Mouse (Mus musculus) adipose tissue, adult 10 weeks (tissue): ENCODE data around the gene Eid1. TPM values are rescaled to one million over a fixed set of nuclear protein-coding genes. Genes with fewer than 3 reads are reported as not detected.

Experiments used
- polyA plus RNA-seq: library from polyadenylated mRNA; stranded (reverse); fragments of 350-450 nt; fragmentation: Illumina TruSeq; extraction: RNeasy Lipid Tissue Mini Kit (QIAGEN cat#74804); gene quantifications from one replicate; pipeline ENCODE4 v1.2.3, GENCODE M21; 2014; ENCODE audit warnings: low read depth, low replicate concordance

Eid1 gene
- 105 TPM for polyA plus RNA-seq

DNA sequence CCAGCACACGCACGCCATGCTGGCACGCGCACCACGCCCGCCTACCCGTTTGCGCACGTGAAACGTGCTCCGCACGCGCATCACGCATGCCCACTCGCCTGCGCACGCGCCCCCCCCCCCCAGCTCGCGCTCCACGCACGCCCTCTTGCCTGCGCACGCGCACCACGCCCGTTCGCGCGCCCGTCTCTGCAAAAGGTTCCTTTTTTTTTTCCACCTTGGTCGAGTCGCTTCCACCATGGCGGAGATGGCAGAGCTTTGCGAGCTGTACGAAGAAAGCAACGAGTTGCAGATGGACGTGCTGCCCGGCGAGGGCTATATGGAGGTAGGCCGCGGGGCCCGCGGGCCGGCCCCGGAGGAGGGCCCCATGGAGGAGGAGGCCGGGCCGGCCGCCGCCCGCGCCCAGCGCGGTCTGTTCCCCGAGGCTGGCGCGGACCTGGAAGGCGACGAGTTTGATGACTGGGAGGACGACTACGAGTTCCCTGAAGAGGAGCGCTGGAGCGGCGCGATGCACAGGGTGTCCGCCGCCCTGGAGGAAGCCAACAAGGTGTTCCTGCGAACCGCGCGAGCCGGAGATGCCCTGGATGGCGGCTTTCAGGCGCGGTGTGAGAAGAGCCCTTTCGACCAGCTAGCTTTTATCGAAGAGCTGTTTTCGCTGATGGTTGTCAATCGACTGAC is at the start of gene Eid1:
TSS of gene Eid1 (plus strand) at position 139 of the 675 bp plus-strand sequence.

DNA sequence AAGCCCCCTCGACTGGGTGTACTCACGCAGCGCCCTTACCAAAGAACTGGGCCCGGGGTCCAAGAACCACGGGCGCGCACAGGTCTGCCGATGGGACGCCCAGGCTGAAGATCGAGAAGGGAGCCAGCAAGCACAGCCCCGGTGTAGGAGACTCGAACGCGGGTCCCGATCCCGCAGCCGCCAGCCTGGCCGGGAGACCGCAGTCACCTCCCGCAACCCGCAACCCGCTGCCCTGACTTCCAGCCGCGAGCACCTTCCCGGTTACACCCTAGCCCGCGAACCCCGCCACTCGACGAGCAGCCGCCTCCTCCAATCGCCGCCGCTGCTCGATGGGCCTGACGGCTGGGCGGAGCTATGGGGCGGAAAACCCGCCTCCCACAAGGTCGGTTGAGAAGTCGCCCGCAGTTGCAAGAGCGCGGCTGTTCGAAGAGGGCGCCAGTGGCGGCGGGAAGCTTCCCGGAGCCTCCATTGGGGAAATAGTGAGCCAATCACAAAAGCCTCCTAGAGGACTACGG is 48.0 kb upstream of the Eid1 start, which contains the start of gene Cep152:
TSS of gene Cep152 (minus strand) at position 277 of the 515 bp plus-strand sequence.

DNA sequence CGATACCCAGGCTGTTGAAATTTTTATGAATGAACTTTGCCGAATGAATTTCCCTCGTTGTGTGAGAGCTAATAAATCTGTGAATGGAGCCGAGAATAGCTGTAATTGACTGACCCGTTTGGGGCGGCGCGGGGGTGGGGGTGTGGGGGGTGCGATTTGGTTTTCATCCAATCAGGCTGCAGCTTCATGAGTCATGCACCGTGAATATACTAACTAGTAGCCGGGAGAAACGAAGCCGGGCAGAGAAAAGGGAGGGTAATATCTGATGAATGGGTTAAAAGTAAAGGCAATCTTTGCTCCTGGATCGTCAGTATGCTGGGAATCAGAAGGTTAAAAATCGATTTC is 51.2 kb downstream of the Eid1 start, which contains the start of gene Shc4:
TSS of gene Shc4 (minus strand) at position 63 of the 345 bp plus-strand sequence.

Other genes with a start within 250 kb of the Eid1 start
- 0.14 TPM for gene Gm9913, start 168.0 kb upstream of the Eid1 start, polyA plus RNA-seq
- 34.5 TPM for gene Fbn1, start 165.1 kb upstream of the Eid1 start, polyA plus RNA-seq
- gene Cep152, start 48.0 kb upstream of the Eid1 start, polyA plus RNA-seq: 2.2 TPM
- gene Shc4, start 51.1 kb downstream of the Eid1 start, polyA plus RNA-seq: 16.7 TPM
- 44.8 TPM for gene Secisbp2l, start 109.8 kb downstream of the Eid1 start, polyA plus RNA-seq
- gene Galk2, start 186.0 kb downstream of the Eid1 start, polyA plus RNA-seq: 42.2 TPM
- gene Cops2, start 186.0 kb downstream of the Eid1 start, polyA plus RNA-seq: 81.9 TPM